Mouse (Mus musculus): ENCODE data around the gene Syde2.

Gene Syde2

DNA sequence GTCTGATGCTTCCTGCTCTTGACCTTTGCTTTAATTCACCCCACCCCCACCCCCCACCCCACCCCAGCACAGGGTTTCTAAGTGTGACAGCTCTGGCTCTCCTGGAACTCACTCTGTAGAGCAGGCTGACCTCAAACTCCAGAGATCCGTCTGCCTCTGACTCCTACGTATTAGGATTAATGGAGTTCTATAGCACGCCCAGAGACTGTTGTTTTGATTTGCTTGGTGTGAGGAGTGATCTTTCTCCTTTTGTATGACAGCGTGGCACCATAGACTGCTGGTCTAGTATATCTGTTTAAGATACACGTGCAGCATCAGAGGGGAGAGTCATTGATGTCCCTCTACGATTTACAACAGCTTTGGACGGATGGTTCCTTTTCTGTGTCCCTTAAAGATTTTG, 25.8 kb downstream of the Syde2 start:
- DNase-seq, result no peak

DNA sequence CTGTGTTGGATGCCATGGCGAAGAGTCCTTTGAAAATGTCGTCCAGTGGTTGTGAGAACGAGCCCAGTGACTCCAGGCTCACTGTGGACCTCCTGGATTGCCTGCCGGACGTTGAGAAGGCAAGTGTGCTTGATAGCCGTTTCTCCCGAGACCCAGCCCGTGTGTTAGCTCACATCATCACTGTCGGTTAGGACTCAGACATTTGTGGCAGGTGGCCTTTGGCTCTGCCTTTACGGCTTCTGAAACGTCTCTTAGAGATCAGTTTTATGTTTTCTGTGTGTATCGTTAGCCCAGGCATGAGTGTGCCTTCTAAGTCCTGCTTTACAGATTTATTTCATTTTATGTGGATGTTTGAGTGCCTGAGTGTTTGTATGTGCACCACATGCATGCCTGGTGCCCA, 26.7 kb downstream of the Syde2 start:
- DNase-seq, result no peak

DNA sequence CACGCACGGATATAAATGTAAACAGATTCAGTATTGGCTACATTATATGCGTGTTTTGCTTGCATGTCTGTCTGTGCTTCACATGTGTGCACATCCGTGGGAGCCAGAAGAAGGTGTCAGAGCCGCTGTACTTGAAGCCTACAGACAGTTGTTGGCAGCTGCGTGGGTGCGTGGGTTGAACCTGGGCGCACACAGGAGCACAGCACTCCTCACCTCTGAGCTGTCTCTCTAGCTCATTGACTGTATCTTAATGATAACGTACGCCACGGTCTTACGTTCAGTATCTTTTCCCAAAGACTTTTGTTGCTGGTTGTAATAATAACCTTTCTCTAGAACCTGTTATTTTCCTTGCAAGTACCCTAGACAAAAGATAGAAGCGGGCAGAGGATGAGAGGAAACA, 29.3 kb downstream of the Syde2 start:
- DNase-seq, result no peak

DNA sequence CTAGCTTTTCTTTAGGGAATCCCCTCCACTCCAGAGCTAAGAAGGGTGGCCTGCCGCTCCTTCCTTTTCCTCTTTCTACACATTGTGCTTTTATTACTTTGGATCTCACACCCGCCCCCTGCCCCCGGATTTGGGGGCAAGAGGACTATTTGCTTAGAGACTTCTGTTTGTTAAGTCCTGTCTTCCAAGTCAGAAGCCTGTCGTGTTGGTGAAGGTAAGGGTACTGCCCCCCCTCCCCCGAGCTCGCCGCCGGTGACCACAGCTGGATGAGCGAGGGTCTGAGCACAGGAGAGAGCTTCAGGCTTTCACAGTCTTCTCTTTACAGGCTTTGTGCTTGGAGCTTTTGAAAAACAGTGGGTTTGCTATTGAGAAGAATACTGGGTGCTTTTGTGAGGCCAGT, 29.9 kb downstream of the Syde2 start:
- DNase-seq, result no peak

DNA sequence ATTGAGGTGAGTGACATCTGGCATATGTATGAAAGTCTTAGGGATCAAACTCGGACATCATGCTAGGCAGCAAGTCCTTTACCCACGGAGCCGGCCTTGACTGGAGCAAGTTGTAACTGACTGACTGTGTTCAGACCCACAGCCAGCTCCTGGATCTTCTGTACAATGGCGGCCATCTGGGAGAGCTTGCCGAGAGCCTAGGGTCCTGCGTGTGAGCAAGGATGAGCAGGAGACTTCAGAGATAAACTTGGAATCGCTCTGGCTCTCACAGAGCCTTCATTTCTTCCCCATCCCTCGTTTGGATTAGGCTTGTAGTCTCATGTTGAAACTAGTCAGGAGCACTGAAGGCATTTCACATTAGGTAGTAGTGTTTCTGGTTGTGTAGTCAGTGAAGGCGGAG, 34.6 kb downstream of the Syde2 start:
- DNase-seq, result no peak

DNA sequence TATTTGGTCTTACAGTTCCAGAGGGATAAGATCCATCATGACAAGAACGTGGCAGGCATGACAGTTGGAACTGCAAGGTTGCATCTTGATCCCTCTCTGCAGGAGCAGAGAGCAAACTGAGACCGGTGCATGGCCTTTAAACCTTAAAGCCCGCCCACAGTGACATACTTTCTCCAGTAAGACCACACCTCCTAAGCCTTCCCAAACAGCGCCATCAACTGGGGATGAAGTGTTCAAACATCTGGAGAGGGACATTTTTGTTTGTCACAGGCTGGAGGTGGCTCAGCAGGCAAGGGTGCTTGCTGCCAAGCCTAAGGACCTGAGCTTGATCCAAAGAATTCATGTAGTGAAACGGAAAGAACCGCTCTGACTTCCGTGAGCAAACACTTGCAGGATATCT, 37.1 kb downstream of the Syde2 start:
- DNase-seq, result no peak

DNA sequence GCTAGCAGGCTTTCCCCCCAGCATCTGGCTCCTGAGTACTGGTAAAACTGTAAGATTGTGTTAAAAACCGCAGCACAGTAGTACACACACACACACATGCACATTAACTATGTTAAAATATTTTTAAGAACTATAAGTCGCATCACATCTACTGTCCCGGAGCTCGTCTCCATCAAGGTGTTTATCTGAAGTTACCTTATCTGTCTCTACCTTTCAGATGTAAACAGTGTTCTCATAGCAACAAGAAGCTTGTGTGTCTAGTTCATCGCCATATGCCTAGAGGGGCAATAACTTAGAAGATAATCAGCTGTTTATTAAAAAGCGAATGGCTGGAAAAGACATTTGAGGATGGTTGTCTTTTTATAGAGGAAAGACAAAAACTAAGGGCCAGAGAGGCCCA, 37.8 kb downstream of the Syde2 start:
- no peak for DNase-seq

DNA sequence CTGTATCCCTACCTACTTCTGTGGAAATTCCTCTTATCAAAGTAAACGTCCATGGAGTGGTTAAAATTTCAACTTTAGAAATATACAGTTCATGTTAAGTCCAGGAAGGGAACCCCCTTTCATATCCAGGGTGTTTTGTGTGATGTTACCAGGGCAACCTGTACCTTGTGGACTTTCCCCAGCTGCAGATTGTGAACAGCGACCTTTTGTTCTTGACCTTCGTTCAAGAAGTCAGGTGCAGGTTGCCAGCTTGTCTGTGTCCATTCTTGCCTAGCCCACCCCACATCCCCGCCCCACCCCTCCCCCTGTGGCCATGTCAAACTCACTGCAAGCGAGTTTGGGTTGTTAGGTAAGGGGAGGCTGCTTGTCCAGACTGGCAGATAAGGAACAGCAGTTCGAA, 39.4 kb downstream of the Syde2 start:
- peak; percentile 52 for DNase-seq

DNA sequence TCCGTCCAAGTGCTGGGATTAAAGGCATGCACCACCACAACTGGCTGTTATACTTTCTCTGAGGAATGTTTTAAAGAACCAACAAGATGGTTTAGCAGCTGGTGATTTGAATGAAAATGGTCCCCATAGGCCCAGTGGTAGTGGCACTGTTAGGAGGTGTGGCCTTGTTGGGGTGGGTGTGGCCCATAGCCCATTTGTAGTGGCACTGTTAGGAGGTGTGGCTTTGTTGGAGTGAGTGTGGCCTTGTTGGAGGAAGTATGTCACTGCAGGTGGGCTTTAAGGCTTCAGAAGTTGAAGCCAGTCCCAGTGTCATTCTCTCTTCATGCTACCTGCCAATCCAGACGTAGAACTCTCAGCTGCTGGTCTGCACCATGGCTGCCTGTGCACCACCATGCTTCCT, 40.7 kb downstream of the Syde2 start:
- no peak for DNase-seq

DNA sequence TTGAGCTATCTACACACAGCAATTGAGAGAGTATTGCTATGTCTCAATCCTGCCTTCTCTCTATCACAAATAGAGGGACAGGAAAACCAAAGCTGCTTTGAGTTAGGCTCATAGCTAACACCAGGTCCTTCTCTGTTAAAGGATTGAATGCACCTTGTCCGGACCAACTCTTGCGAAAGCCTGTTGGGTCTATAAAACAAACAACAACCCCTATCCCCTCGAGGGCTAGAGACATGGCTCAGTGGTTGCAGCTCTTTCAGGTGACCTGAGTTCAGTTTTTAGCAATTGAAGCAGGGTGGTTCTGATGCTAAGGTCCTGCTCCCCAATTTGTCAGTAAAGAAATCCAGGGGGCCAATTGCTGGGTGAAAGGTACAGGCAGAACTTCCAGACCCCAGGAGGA, 41.6 kb downstream of the Syde2 start:
- no peak for DNase-seq

DNA sequence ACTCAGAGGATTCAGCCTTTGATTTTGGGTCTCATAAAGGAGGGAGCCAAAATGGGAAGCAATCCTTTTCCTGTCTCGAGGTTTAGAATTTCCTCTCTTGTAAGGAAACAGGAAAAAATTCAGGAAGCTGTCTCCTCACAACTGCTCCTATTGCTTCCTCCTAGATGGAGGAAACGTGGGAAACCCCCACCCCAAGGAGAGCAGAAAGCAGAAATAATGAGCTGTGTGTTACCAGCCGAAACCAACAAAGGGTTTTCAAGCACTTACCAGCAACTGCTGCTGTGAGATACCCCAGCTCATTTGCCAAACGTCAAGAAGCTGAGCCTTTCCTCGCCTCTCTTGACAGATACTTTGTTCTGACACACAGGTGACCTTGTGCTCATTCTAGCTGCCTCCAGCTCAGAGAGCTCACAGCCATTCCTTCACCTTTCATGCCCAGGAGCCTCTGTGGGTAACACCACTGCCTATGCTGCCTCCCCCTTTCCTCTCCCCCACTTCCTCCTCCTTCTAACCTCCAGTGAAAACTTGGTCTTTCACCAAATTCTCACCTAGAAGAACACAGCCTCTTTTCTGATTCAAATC, 42.7 kb downstream of the Syde2 start:
- DNase-seq, result no peak

DNA sequence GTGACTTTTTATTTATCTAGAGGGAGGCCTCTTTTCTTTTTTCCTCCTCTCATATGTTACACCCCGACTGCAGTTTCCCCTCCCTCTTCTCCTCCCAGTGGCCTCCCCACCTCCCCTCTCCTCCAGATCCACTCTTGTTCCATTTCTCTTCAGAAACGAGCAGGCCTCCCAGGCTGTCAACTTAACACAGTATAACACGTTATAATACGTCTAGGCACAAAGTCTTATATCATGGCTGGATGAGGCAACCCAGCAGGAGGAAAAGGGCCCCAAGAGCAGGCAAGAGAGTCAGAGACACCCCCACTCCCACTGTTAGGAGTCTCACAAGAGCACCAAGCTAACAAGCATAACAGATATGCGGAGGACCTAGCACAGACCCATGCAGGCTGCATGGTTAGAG, 45.3 kb downstream of the Syde2 start:
- no peak for DNase-seq

DNA sequence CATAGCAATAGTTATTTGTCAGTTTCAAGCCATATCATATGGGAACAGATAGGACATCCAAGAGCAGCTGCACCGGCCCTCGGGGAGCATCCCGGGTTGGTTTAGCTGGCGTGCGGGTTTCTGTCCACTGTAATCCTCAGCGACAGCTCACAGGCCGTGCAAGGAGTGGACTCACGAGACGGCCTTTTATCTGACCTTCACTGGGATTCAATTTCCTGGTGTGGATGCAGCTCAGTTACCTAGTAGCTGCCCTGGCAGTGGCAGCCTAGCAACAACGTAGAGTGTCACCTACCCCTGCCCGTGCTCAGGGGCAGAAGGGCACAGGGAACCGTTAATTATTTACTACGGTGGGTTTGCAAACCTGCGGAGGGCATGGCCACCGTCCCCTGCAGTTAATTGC, 50.2 kb downstream of the Syde2 start:
- peak; percentile 52 for DNase-seq

DNA sequence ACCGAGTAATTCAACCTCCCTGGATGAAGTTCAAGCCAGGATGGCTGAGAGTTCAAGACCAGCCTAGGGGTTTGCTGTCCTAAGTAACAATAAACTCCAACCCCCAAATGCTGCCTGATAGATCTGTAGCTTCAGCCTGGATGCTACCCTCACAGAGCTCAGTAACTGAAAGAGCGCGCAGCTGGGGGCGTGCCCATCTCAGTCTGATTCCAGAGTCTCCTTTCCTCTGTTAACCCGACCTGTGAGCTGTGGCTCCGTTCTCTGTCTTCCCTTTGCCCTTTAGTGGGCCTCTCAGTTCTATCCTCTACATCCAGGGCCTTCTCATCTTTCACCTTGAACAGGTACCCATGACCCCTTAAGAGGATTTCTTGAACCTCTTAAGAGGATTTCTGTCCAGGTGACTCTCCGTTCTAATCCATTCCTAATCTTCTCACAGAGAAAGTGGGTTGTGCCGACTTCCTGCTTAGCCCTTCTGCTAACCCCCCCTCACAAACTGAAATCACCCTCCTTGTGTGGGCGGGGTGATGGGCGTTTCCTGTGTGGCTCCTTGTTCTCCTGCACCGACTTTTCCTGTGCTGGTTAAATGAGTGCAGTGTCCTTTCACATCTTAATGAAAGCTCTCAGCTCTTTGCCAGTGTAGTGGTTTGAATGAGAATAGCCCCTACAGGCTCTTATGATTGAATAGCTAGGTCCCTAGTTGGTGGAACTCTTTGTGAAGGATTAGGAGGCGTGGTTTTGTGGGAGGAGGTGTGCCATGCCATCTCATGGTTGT, 51.6 kb downstream of the Syde2 start:
- DNase-seq, result no peak

DNA sequence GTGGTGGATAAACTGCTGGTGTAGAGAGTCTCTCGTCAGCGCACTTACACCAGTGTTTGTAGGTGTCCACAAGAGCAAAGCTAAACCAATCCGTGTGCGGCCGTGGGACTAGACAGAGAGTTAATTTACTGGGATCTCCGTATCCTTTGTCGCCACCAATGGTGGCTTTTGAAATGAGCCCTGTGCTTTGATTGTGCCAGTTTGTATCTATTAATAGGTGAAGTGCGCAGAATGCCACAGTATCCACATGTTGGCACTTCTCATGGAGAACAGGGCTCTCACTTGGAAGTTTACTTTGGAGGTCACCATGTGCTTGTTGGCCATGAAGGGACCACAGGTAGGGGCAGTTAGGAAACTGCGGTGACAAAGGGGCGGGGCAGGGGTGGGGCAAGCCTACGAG, 53.7 kb downstream of the Syde2 start:
- no peak for DNase-seq

DNA sequence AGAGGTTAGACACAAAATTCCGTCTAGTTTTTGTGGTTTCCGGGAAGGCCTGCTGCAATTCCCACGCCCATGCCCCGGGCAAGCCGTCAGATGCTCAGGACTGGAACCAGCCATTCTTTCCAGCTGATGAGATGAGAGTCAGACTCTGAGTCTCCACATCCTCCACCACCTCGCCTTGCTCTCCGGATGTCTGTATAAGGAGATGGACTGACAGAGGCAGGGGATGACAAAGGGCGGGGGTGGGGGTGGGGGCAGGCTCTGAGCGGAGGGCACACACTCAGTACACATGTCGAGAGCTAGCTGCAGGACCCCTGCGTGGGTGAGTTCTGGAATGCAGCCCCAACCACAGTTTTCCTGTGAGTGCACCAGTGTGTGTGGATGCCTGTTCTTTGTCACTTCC, 57.3 kb downstream of the Syde2 start:
- DNase-seq, result no peak

DNA sequence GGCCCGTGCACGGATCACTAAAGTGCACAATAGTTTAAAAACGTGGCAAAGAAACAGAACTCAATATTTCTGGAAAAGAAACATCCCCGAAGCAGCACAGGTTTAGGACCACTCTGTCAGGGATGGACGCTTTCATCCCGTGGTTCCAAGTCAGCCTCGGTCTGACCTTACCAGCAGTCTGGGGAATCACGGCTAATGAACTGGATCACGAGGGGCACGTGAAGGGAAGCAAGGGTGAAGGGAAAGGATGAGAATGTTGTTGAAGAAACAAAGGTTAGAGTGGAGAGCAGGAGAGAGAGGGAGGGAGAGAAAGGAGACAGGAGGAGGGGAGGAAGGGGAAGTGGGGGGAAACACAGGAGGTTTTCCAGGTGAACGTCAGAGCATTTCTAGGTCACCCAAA, 58.4 kb downstream of the Syde2 start:
- peak; percentile 23 for DNase-seq

DNA sequence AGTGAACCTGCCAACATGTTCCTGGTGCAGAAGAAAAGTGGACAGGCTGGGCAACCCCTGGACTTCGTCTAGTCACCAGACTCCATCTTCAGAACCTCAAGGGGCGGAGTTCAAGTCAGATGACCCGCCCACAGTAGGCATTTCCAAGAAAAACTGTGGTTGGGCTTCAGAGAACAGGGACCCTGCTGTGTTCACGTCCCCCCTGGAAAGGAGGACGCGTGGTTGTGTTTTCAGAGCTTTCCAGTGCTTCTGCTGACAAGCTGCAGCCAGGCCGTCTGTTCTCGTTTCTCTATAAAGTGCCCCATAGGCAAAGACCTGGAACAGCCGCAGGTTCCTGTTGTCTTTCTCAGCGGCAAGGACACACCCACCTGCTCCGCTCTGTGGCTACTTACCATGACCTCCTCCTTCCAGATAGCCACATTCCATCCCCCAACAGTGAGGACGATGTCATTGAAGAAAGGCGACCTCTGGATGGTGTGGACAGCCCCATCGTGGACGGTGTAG, 60.1 kb downstream of the Syde2 start:
- DNase-seq, result peak; percentile 69

DNA sequence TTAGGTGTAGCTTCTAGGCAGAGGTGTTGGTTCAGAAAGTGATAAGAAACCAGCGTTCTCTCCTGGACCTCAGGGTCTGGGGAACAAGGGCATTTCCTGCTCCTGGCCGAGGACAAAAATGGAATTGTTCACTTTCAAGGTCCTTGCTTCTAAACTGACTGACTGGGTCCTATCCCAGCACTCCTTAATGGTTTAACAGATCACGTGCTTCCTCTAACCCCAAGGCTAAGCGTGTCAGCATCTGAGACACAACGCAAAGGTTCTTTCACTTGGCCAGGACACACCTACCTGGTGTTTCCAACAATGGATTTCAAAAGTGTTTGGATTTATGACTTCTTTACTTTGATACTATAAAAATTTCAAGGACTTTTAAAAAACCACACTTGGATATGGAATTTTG, 62.3 kb downstream of the Syde2 start:
- DNase-seq, result peak; percentile 70

DNA sequence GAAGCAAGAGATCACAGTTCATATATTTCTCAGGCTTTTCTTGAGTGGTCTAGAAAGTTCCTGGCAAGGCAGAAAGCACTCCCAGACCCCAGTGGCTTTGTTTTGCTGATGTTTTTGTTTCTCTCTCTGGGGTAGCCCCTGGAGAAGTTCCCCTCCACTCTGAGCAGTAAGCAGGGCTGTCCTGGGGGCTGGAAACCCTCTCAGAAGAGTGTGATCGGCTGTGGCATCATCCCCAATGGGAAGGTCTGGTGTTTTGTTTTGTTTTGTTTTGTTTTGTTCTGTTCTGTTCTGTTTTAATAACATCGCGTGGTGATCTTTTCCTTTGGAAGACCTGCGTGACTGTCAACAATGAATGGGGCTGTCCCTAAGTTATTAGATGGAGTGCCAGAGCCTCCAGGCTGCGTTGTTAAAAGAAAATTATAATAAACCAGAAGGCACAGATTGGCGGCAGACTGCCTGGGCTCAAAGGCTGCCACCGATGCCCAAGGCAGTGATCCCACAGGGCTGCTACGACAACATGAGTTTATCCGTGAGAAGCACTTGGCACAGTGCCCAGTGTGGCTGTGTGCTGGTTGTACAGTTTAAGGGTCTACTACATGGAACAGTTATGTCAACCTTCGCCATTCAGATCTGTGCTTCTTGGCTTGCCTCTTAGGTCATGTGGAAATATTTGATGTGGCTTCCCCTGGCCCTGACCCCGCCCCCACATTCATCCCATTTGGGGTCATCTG, 63.8 kb downstream of the Syde2 start:
- DNase-seq, result peak; percentile 35

DNA sequence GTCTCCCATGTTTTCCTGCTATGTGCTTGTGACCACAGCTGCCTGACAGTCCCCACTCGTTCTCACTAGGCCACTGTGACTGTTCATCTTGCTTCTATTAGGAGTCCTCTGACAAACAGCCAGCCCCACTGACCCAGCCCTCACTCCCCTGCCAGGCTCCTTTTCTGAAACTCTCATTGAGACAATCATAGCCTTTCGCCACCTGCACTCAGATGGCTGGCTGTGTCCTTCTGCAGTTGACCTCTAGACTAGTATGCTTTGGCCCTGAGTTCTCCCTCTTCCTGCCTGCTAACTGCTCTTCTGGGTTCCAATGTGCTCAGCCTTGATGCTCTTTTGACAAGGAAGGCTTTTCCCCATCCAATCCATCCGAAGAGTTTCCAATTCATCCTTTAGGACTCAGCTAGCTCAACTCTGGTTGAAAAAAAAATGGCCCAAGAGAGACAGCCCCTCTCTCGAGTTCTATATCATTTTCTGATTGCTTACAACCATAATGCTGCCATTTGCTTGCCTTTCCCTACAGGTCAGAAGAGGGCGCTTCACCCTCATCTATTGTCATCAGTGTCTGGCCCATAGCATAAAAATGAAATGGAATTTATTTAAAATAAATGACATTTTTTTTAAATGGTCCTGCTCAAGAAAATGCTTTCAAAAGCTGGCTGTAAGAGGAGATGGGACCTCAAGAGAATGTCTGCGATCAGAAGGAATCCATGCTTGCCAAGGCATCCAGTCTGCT, 65.6 kb downstream of the Syde2 start:
- no peak for DNase-seq

DNA sequence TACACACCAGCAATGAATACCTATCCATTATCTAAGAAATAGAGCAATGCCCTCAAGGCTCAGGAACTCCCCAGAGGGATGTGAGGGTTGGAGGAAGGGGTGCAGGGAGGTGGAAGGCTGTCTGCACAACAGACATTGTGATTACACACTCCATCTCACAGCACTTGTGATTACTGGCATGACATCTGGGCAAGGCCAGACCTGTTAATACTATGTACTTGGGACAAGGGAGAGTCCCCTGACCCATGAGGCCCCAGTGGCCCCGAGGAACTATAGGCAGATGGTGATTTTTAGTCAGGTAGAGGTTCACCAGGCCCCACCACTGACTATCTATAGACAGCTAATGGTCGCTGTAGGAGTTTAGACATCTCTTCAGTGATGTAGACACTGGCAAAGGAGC, 66.2 kb downstream of the Syde2 start:
- DNase-seq, result no peak

DNA sequence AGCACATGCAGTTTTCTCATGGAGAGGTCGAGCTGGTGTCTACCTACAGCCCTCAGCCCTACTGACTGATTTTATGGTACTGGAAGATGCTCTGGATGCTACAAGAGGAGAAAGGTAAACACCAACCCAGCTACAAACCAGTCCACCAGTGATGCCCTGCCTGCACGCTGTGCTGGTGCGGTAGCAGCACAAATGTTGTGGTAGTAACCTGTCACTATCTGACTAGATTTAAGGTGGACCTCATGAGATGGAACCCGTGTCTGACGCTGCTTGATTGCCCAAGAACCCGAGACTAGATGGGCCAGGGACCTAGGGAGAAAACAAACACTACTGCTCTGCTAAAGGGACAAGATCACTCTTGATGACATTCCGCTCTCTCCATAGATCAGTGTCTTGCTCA, 69.5 kb downstream of the Syde2 start:
- DNase-seq, result no peak

DNA sequence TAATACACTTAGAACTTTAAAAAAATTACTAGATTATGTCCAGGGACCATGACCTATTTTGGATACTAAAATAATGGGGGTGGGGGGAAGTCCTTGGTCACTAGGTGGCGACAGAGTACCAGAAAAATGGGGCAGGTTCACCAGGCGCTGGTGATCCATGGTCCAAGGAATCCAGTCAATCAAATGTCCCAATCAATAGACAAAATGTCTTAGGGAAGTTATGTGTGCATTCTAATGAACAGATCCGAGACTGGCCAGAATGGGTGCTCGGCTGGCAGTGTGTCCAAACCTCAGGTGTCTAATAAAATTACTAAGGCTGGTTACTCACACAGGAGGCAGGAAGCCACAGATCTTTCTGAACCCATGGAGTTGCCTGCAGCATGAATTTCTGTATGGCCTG, 70.6 kb downstream of the Syde2 start:
- DNase-seq, result peak; percentile 45

All from kidney, adult 9 months (tissue).